Mouse (Mus musculus) cerebellum, adult (tissue): ENCODE results near the gene Ppp1r3c.

Experiments used
- ATAC-seq: cut with Nextera tagmentation; 2 replicates; pipeline ENCODE4 v1.9.2; 2017; ENCODE audit warnings: mild to moderate bottlenecking, moderate library complexity, mixed read lengths; ENCODE audit not compliant: insufficient number of reproducible peaks, low FRiP score, low TSS enrichment

Gene Ppp1r3c

GRCm38 (mm10) chr19:36724970-36725369 lies 11.5 kb downstream of the Ppp1r3c start:
- ATAC-seq, result no peak

GRCm38 (mm10) chr19:36721139-36721538 lies 15.3 kb downstream of the Ppp1r3c start:
- no peak for ATAC-seq

- ATAC-seq, result no peak
These were observed 20.2 kb downstream of the Ppp1r3c start for GRCm38 (mm10) chr19:36716221-36716620.

- ATAC-seq, result no peak
These were observed 20.9 kb downstream of the Ppp1r3c start for GRCm38 (mm10) chr19:36715591-36715990.

GRCm38 (mm10) chr19:36714492-36714891 lies 22.0 kb downstream of the Ppp1r3c start:
- no peak for ATAC-seq

GRCm38 (mm10) chr19:36713092-36713491 lies 23.4 kb downstream of the Ppp1r3c start:
- ATAC-seq, result no peak

GRCm38 (mm10) chr19:36706195-36706594 lies 30.3 kb downstream of the Ppp1r3c start:
- no peak for ATAC-seq

GRCm38 (mm10) chr19:36705286-36706146 lies 30.9 kb downstream of the Ppp1r3c start:
- no peak for ATAC-seq

GRCm38 (mm10) chr19:36704763-36705162 lies 31.7 kb downstream of the Ppp1r3c start:
- ATAC-seq, result no peak

- ATAC-seq, result no peak
These were observed 34.4 kb downstream of the Ppp1r3c start for GRCm38 (mm10) chr19:36701809-36702622.

GRCm38 (mm10) chr19:36701366-36701765 lies 35.1 kb downstream of the Ppp1r3c start:
- ATAC-seq, result no peak

GRCm38 (mm10) chr19:36700937-36701336 lies 35.5 kb downstream of the Ppp1r3c start:
- ATAC-seq, result no peak

GRCm38 (mm10) chr19:36699151-36699550 lies 37.3 kb downstream of the Ppp1r3c start:
- ATAC-seq, result no peak

GRCm38 (mm10) chr19:36698200-36698599 lies 38.3 kb downstream of the Ppp1r3c start:
- no peak for ATAC-seq

GRCm38 (mm10) chr19:36696601-36697122 lies 39.8 kb downstream of the Ppp1r3c start:
- no peak for ATAC-seq

GRCm38 (mm10) chr19:36693530-36693929 lies 42.9 kb downstream of the Ppp1r3c start:
- no peak for ATAC-seq

- no peak for ATAC-seq
These were observed 44.5 kb downstream of the Ppp1r3c start for GRCm38 (mm10) chr19:36691941-36692340.

- ATAC-seq, result no peak
These were observed 45.2 kb downstream of the Ppp1r3c start for GRCm38 (mm10) chr19:36691245-36691644.

- no peak for ATAC-seq
These were observed 47.2 kb downstream of the Ppp1r3c start for GRCm38 (mm10) chr19:36689205-36689604.

- no peak for ATAC-seq
These were observed 48.4 kb downstream of the Ppp1r3c start for GRCm38 (mm10) chr19:36687843-36688637.
